Mouse (Mus musculus) frontal cortex, postnatal 36 days (tissue): Measurements from ENCODE around the gene Larp1.
"Not testable (repeated sequence)": the region's sequence is repeated elsewhere in the genome, so short reads cannot be mapped to it uniquely, and the experiment has no call there.

Experiments used
- DNase-seq, 2 experiments: peaks; one replicate each; pipeline ENCODE4 v3.0.0; 2022; ENCODE audit warnings: low spot score in 2 of 2

Gene Larp1

DNA sequence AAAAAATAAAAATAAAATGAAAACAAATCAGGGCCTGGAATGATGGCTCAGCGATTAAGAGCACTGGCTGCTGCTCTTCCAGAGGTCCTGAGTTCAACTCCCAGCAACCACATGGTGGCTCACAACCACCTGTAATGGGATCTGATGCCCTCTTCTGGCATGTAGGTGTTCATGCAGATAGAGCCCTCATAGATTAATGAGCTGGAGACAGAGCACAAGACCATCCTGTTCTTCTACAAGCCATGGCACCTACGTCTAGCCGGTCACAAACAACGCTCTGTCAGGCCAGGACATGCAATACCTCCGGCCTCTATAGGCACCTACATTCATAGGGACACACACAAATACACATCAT, 89.5 kb downstream of the Larp1 start:
- DNase-seq: not testable (repeated sequence)

GRCm38 (mm10) chr11:58100006-58100405, 91.1 kb downstream of the Larp1 start:
- DNase-seq: no peak

- DNase-seq: no peak
Observed at GRCm38 (mm10) chr11:58101194-58101720, 92.4 kb downstream of the Larp1 start.

- DNase-seq: no peak
Observed at GRCm38 (mm10) chr11:58102146-58102545, 93.3 kb downstream of the Larp1 start.

DNA sequence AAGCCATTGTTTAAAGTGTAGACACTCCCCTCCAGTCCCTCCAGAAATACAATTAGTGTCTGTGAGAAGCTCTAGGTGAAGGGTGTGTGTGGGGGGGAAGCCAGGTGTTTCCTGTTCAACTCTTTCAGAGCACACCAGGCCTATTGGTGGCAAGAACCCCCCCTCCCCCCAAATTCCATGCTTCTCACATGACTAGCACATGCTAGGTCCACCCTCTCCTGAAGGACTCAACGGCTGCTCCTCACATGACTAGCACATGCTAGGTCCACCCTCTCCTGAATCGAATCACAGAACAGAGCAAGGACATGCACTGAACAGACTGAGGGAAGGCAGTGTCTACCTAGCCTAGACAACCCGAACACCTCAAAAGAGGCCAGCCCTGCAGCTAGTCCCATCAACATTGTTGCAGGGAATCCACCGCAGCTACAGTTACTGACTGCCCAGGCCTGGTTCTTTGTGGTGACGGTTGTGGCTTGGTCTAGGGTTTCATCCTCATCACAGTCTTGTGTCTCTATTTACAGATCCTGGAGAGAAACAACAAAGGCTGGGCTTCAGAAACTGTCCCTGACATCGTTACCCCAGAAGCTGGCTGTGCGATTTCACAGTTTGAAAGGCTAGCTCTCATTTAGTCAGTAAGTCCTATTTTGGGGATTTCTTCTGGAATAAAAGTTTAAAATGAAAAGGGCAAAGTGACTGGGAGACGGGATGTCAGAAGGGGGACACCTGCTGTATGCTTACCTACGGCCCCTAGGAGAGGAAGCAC, 93.9 kb downstream of the Larp1 start:
- DNase-seq: no peak

GRCm38 (mm10) chr11:58103344-58103653, 94.4 kb downstream of the Larp1 start:
- no peak for DNase-seq

DNA sequence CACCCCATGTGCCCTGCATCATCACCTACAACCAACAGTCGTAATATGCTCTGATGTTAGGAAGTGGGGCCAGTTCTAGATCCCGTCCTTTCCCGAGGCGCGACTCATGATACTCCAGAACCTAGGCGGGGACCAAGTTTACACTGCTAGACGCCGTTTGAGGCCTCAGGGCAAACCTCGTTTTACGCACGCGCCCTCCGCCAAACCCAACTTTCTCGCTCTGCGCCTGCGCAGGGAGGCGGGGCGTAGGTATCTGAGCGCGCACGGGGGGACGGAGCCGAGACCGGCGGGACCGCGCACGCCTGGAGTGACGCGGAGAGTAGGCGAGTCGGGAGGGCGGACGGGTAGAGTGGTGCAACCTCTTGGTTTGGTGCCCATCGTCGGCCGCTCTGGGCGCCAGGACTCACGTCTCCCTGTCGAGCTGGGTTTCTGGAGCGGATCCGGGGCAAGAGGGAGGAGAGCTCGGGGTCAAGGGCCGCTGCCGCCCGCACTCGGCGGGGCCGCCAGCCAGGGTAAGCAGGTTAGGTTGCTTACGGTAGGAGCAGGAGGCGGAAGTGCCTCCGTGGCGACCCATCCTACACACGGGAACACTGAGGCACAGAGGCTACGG, 94.9 kb downstream of the Larp1 start, which contains the start of gene Cnot8:
Gene Cnot8, plus strand, starts transcription at position 457 of the 610 bp plus-strand sequence.
- DNase-seq: peak; percentile 99

DNA sequence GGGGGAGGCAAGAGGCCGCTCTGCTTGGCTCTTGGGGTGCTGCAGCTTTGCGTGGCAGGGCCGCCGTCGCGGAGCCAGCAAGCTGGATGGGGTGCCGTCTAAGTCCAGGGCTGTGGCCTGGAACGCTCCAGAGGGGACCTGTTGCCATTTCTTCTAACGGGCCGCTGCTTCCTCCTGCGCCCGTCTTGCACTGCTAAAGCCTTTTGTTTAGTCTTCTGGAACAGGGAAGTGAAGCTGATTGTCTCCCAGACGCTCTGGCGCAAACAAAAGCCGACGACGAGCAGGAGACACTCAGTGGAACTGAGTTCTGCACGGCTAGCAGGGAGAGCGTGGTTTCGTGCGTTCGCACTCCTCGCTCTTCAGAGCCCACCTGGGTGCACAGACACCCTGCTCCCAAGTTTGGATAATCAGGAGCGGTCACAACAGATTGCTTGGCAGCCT, 95.5 kb downstream of the Larp1 start:
- DNase-seq: no peak

- DNase-seq: no peak
Observed at GRCm38 (mm10) chr11:58107009-58107408, 98.1 kb downstream of the Larp1 start.

DNA sequence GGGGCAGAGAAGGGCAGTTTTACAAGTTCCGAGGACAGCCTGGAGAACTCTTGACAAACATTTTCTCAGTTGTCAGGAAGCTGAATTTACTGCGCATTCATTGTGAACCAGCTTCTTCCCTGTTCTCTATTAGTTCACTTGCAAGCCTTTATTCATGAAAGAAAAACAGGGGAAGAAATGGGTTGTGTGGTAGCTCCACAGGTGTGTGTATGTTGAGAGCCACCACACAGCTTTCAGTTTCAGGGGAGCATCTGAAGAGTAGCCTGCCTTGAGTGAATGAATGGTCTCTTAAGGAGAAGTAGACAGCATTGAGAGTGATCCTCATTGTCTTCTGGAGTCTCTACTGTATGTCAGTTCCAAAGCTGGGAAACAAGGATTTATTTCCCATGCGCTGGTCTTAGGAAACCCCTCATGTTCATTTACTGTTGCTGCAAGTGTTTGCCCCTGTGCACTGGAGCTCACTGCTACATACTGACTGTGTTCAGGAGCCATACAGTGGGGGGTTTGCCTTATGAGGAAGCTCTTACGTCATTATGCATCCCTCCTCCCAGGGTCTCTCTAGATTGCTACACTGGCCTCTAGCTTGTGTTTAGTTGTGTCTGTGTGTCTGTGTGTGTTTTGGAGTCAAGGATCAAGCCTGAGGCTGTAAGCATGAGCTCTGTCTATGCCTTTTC, 98.9 kb downstream of the Larp1 start:
- DNase-seq: no peak
